Mouse (Mus musculus) liver, embryonic 16.5 days (tissue): ENCODE data around the gene Sh3kbp1. TPM values are rescaled to one million over a fixed set of nuclear protein-coding genes. Genes with fewer than 3 reads are reported as not detected.

Experiments used
- ATAC-seq: fragments of 200-750 bp; cut with Nextera tagmentation; 2 replicates; pipeline ENCODE4 v1.8.0; 2017; ENCODE audit warnings: low read depth, mild to moderate bottlenecking, moderate number of reproducible peaks, moderate library complexity
- H3K27ac ChIP-seq: fragments of 300-500 bp; sonication (generic); 2 replicates; pipeline ENCODE4 v1.5.1; 2014; ENCODE audit warnings: mild to moderate bottlenecking, low read length
- H3K27me3 ChIP-seq: fragments of 300-500 bp; sonication (generic); 2 replicates; pipeline ENCODE4 v1.6.1; 2014; ENCODE audit warnings: low read depth, low read length, mixed read lengths; ENCODE audit not compliant: control insufficient read depth, insufficient read depth
- H3K36me3 ChIP-seq: fragments of 300-500 bp; sonication (generic); 2 replicates; pipeline ENCODE4 v1.6.1; 2014; ENCODE audit warnings: mild to moderate bottlenecking; ENCODE audit not compliant: control insufficient read depth, insufficient read depth
- H3K4me1 ChIP-seq: fragments of 300-500 bp; sonication (generic); 2 replicates; pipeline ENCODE4 v1.6.1; 2014; ENCODE audit warnings: low read depth, low read length, mixed read lengths; ENCODE audit not compliant: control insufficient read depth
- H3K4me2 ChIP-seq: fragments of 300-500 bp; sonication (generic); 2 replicates; pipeline ENCODE4 v1.6.1; 2014; ENCODE audit warnings: low read depth, low read length, mixed read lengths
- H3K4me3 ChIP-seq: fragments of 300-500 bp; sonication (generic); 2 replicates; pipeline ENCODE4 v1.5.1; 2014; ENCODE audit warnings: low read depth, mild to moderate bottlenecking, low read length
- H3K9ac ChIP-seq: fragments of 300-500 bp; sonication (generic); 2 replicates; pipeline ENCODE4 v1.6.1; 2014; ENCODE audit warnings: low read depth, low read length
- H3K9me3 ChIP-seq: fragments of 300-500 bp; sonication (generic); replicated peaks from 2 replicates; pipeline ENCODE4 v1.6.1; 2016; ENCODE audit warnings: low read length; ENCODE audit not compliant: control insufficient read depth
- WGBS: fragments of 180-500 bp; shearing (Covaris S2); extraction: QIAGEN DNeasy Blood & Tissue Kit; methylation state at CpG from one replicate; pipeline ENCODE4 v1.1.7; 2014; ENCODE audit not compliant: insufficient replicate concordance; 5-methylcytosine and 5-hydroxymethylcytosine counted together
- polyA plus RNA-seq: library from polyadenylated mRNA; unstranded; fragments of >200 nt; fragmentation: Nextera tagmentation; extraction: Ambion mirVana; gene quantifications from 2 replicates; pipeline ENCODE4 v1.2.1, GENCODE M21; 2015

Gene Sh3kbp1
- polyA plus RNA-seq, 1 experiment from 2014 or later, result 10.8 TPM

DNA sequence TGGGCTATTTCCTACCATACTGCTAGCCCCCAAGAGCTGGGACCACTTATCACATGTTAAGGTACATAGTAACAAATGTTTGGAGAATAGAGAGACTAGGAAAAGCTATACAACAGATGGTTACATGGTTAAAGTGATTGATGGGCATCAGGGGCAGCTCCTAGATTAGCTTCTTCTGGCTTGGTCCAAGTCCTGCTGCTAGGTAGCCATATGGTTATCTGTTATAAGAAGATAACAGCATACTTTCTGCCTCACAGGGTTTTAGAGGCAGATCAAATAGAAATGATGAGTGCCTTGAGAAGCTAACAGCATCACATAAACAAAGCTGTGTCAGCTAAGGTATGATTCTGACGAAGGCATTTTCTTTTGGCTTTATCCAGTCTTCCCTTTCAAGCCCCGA is 334.3 kb downstream of the Sh3kbp1 start:
- H3K4me2 ChIP-seq, result no peak overlapping the region
- no peak overlapping the region for H3K4me3 ChIP-seq
- no peak overlapping the region for H3K27ac ChIP-seq
- H3K9me3 ChIP-seq, result no peaks in the 10 kb centered on the region
- no peaks in the 10 kb centered on the region for H3K36me3 ChIP-seq
- ATAC-seq, result no peak
- no peaks in the 10 kb centered on the region for H3K4me1 ChIP-seq
- no peak overlapping the region for H3K9ac ChIP-seq
- H3K27me3 ChIP-seq, result no peaks in the 10 kb centered on the region
- WGBS, result 70% methylated on average over 2 of the region's 2 CpGs

DNA sequence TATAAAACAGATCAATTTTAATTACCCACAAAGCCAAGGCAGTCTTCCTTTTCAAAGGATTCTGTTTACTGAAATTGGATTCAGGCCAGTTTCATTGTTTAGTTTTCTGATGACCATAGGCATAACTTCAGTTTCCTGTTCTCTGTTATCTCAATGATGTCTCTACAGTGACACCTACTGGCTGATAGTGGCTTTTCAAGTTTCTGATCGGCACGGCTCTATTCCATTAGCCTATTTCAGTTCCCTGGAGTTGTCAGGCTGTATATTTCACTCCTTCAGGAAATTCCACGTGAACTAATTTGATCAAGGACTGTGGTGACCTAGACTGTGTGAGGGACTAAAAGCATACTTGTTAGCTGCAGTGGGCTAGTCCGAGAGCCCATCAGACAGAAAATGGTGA is 336.2 kb downstream of the Sh3kbp1 start:
- no peak for ATAC-seq
- WGBS, result 35% methylated on average over 4 of the region's 4 CpGs

DNA sequence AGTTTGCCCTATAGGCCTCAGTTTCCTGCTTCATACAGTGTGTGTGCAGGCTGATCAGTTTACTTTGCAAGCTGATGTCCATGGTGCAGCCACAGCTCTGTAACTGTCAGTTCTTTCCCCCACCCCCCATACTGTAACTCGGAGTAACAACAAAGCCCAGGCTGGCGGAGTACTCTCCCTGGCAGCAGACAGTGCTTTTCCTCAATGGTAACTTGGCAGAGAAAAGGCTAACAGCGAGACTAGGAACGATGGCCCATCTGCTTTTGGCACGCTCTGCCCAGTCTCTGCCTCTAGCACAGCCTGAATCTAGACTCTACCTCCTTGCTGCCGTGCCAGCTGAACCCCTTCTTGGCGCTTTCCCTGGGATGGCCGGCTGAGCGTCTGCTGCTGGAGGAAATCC is 336.9 kb downstream of the Sh3kbp1 start:
- 81% methylated on average over 9 of the region's 9 CpGs for WGBS
- no peak for ATAC-seq

More for the DNA sequence above, 336.2 kb downstream of the Sh3kbp1 start:
- Histone ChIP-seq H3K27me3 (no peaks in the 10 kb centered on the region; the same call in 1 of the 2 replicates), H3K9me3 (no peaks in the 10 kb centered on the region), H3K9ac (no peak overlapping the region), H3K36me3 (no peaks in the 10 kb centered on the region), H3K4me2 (no peak overlapping the region), H3K27ac (no peak overlapping the region), H3K4me3 (no peak overlapping the region), H3K4me1 (no peaks in the 10 kb centered on the region)

DNA sequence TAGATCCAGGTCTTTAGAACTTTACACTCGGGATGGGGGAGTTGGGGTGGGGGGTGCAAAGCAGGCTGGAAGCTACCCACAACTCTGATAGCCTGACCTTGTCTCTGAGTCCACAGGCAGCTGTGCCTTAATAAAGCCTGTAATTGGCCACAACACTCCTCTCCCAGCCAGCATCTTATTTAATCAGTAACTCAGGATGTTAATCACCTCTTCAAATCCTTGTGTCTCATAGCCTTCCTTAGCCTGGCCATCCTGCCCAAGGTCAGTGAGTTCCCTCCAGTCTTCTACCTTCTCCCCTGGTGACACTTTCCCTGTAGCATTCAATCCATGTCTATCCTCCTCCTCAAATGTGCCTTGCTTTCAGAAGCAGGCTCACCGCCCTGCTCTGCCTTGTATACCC is 342.0 kb downstream of the Sh3kbp1 start:
- 52% methylated on average over 2 of the region's 2 CpGs for WGBS
- H3K9ac ChIP-seq, result no peak overlapping the region
- no peak overlapping the region for H3K4me3 ChIP-seq
- no peak for ATAC-seq
- H3K4me1 ChIP-seq, result no peaks in the 10 kb centered on the region
- H3K36me3 ChIP-seq, result no peaks in the 10 kb centered on the region
- H3K27ac ChIP-seq, result no peak overlapping the region
- no peaks in the 10 kb centered on the region for H3K9me3 ChIP-seq
- no peaks in the 10 kb centered on the region; the same call in 1 of the 2 replicates for H3K27me3 ChIP-seq
- no peak overlapping the region for H3K4me2 ChIP-seq

More for the DNA sequence above, 336.9 kb downstream of the Sh3kbp1 start:
- Histone ChIP-seq H3K9ac (no peak overlapping the region), H3K4me2 (no peak overlapping the region), H3K27ac (no peak overlapping the region), H3K9me3 (no peaks in the 10 kb centered on the region), H3K27me3 (no peaks in the 10 kb centered on the region; the same call in 1 of the 2 replicates), H3K36me3 (no peaks in the 10 kb centered on the region), H3K4me1 (no peaks in the 10 kb centered on the region), H3K4me3 (no peak overlapping the region)

DNA sequence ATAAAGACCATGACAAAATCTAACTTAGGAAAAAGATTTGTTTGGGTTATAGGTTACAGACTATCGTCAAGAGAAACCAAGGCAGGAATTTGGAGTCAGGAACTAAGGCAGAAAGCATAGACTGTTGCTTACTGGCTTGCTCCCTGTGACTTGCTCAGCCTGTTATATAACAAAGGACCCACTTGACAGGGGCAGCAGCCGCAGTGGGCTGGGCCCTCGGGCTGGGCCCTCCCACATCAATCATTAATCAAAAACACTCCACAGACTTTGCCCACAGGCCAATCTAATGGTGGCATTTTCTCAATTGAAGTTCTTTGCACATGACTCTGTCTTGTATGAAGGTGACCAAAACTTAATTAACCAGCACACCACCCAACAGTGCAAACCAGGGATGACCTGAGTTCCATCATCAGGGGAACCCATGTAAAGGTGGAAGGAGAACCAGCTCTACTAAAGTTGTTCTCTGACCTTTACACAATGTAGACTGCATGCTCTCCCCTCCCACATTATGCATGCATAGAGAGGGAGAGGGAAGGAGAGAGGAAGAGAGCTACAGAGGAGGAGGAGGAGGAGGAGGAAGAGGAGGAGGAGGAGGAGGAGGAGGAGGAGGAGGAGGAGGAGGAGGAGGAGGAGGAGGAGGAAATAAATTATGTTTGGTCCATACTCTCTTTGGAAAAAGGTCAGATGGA is 344.2 kb downstream of the Sh3kbp1 start:
- no peak overlapping the region for H3K4me3 ChIP-seq
- no peaks in the 10 kb centered on the region for H3K36me3 ChIP-seq

DNA sequence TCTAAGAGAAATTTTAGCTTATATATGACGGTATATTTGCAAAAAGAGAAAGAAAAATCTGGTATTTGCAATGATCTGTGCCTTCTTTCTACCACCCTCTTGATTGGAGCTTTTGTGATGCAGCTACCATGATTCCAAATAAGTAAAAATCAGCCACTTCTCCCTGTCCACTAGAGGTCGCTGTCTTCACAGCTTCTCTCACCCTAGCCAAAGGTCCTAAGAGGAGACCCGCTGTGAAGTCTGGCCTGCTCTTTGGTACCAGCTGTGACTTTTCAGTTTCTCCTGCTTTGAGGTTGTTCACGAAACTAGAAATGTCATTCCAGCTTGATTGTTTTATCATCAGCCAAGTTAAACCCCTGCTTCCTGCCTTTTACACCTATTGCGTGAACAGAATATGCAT is 346.7 kb downstream of the Sh3kbp1 start:
- no peak overlapping the region for H3K4me3 ChIP-seq
- H3K4me1 ChIP-seq, result no peaks in the 10 kb centered on the region
- WGBS, result 32% methylated on average over 5 of the region's 5 CpGs
- no peak overlapping the region for H3K27ac ChIP-seq
- no peaks in the 10 kb centered on the region for H3K27me3 ChIP-seq
- no peak overlapping the region for H3K9ac ChIP-seq
- ATAC-seq, result no peak
- no peak overlapping the region for H3K4me2 ChIP-seq
- H3K9me3 ChIP-seq, result no peaks in the 10 kb centered on the region
- no peaks in the 10 kb centered on the region for H3K36me3 ChIP-seq

More for the DNA sequence above, 344.2 kb downstream of the Sh3kbp1 start:
- Histone ChIP-seq H3K27ac (no peak overlapping the region), H3K9me3 (no peaks in the 10 kb centered on the region), H3K4me1 (no peaks in the 10 kb centered on the region), H3K27me3 (no peaks in the 10 kb centered on the region; the same call in 1 of the 2 replicates), H3K9ac (no peak overlapping the region), H3K4me2 (no peak overlapping the region)
- WGBS, result 61% methylated on average over 3 of the region's 3 CpGs
- no peak for ATAC-seq

DNA sequence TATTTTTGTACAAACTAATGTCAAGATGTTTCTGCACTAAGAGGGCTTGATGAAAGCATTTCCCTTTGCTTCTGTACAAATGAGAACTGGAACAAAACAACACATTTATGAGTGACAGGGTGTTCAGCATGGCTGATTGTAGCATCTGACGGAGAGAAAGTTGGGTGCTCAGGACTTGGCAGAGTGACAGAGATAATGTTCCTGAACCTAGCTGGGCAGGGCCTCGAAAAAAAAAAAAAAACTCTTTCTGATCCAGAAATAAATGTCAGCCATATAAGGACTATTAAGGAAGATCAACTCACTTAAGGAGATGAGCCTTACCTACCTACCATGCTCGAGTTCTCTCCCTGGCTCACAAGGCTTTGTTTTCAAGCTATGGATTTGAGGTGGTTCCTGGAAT is 349.2 kb downstream of the Sh3kbp1 start:
- Histone ChIP-seq H3K27me3 (no peaks in the 10 kb centered on the region; the same call in 1 of the 2 replicates), H3K4me2 (no peak overlapping the region), H3K4me3 (no peak overlapping the region), H3K9me3 (no peaks in the 10 kb centered on the region), H3K36me3 (no peaks in the 10 kb centered on the region), H3K9ac (no peak overlapping the region), H3K4me1 (no peaks in the 10 kb centered on the region), H3K27ac (no peak overlapping the region)
- no peak for ATAC-seq
- 50% methylated on average over 3 of the region's 3 CpGs for WGBS

DNA sequence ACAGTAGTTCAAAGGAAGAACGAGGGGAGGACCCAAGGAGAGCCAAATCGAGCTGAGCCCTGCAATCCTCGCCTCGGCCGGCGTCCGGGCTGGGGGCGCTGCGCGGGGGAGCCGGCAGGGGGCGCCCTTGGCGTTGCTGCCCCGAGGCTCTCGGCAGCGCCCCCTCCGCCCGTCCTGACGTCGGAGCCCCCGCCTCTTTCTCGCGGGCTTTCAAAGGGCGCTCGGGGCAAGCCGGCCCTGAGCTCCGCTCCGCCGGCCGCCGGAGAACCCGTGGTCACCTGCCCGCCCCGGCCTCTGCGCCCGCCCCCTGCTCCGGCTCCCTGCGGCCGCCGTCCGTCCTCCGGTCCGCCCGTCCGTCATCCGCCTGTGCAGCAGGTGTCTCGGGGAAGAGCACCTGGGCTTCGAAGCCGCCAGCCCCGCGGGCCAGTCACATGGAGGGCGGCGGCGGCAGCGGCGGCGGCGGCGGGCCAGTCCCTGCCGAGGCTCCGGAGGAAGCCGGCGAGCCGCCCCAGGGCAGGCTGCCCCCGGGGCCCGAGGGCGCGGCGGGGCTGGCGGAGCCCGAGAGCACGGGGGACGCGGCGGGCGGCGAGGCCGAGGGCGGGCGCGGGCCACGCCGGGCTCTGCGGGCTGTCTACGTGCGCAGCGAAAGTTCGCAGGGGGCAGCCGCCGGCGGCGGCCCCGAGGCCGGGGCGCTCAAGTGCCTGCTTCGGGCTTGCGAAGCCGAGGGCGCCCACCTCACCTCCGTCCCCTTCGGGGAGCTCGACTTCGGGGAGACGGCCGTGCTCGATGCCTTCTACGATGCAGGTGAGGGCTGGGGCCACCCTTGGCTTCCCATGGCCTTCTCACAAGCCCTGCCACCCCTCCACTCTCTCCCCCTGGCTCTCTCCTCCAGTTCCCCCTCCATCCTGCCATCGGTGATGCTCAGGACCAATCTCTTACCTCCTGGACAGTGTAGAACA is 361.2 kb downstream of the Sh3kbp1 start, which contains the start of gene Map3k15:
Gene Map3k15 (plus strand): TSS at position 432 of the 959 bp plus-strand sequence.
- Histone ChIP-seq H3K4me2 (peak within 1 kb of the TSS; percentile 63), H3K27ac (no peak within 1 kb of the TSS), H3K9me3 (no peaks in the 10 kb centered on the region), H3K36me3 (no peaks in the 10 kb centered on the region), H3K9ac (no peak within 1 kb of the TSS; the same call in 1 of the 2 replicates), H3K4me3 (peak within 1 kb of the TSS; percentile 44), H3K27me3 (peaks cover 10% of the 10 kb centered on the region), H3K4me1 (no peaks in the 10 kb centered on the region)
- 30% methylated on average over 57 of the region's 108 CpGs for WGBS
- ATAC-seq, result peak; percentile 78
